Mouse (Mus musculus) CD4-positive, CD25-positive, alpha-beta regulatory T cell, adult 2 months (primary cell): Measurements from ENCODE around the gene D6Ertd527e.

Experiments used
- DNase-seq: peaks from one replicate; pipeline ENCODE4 v3.0.0-alpha.2; 2012; ENCODE audit warnings: low read depth, low spot score

D6Ertd527e gene

DNA sequence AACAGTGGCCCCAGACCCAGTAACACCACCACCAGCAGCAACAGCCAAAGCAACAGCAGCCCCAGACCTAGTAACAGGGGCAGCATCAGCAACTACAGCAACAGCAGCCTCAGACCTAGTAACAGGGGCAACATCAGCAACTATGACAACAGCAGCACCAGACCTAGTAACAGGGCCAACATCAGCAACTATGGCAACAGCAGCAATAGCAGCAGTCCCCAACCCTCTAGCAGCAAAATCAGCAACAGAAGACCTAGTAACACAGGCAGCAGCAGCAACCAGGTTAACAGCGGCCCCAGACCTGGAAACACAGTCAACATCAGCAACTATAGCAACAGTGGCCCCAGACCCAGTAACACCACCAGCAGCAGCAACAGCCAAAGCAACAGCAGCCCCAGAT is 6.9 kb downstream of the D6Ertd527e start:
- DNase-seq: no peak

DNA sequence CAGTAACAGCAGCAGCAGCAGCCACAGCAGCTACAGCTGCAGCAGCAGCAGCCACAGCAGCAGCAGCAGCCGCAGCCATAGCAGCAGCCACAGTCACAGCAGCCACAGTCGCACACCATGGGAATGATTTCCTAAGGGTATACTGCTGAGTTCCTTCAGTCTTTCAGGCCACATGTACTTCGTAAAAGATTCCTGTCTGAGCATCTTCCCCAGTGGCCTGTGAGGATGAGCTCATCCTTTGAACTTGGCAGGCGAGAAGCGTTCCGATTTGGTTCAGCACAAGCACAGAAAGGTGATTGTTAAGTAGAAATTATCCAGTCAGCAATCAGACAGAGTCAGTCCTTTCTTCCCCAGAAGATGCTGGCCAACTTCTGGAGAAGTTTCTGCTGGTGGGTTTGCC is 7.6 kb downstream of the D6Ertd527e start:
- DNase-seq: no peak

DNA sequence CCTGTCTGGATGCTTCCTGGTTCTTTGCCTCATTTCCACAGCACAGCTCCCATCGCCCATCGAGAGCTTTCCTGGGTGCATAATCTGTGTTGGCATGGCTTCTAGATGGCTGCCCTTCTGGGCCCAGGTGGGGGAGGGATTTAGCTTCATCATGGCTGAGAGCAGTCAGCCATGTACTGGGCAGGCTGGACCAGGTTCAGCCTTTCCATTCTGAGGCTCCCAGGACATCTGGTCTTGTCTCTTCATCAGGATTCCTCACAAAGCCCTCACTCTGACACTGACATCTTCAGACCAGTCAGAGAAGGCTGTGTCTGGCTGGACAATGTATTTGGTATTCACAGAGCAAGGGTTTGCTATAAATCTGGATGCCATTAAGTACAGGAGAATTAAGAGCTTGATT is 11.4 kb downstream of the D6Ertd527e start:
- DNase-seq: no peak

DNA sequence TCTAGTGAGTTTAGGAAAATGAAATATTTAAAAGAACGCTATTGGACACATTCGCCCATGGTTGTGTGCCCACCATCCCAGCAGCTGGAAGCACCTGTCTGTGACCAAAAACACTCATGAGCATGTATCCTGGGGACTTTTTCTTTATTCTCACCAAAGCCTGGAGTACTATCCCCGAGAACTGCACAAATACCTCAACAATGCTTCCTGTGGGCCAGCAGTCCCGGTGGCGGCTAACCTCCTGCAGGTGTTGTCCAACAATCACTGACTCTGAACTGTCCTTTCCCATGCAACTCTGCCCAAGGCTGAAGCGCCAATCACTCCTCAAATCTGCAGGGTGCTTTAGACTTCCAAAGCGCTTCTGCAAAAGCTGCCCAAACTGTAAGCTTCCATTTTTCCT is 12.1 kb downstream of the D6Ertd527e start:
- no peak for DNase-seq

DNA sequence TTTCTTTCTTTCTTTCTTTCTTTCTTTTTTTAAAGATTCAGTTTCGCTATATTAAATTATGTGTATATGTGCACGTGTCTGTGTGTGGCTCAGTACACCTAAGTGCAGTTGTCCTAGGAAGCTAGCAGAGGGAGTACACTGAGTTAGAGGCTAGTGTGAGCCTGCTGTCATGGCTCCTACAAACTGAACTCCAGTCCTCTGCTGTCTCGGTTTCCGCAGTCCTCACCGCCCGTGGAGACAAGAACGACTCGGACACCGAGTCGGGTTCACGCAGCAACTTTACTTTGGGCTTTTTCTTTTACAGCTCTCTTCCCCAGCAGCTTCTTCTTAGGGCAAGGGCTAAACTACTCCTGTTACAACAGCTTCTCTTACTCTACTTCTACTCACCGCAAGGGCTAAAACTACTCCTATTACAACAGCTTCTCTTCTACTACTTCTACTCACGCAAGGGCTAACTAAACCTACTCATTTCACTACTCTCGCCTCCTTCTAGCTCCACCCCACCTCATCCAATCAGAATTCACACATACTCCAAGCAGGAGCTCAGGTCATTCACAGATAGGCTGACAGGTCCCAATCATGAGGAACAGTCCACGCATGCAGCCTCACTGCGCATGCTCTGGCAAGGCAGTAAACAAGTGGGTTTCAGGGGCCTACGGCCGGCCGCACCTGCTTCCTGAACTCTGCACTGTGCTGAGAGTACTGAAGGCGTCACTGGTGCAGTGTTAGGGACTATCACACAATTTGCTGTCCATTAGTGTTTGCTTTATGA is 14.7 kb downstream of the D6Ertd527e start:
- peak; percentile 44 for DNase-seq

DNA sequence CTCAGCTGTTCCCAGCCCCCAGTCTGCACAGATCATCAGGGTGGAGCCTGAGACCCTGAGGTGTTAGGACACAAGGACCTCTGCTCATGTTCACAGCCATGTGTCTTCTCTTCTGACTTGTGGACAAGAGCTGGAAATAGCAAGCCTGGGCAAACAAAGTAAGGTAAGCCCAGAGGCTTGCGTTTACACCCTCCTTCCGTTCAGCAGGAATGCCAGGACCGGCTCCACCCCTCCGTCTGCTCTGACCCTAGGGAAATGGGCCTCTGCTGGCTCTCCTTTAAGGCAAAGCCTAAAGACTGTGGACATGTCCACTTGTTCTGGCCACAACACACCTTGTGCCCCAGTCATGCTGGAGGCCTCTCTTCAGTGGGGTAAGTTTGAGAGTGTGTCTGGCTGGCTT is 15.4 kb downstream of the D6Ertd527e start:
- DNase-seq: no peak

DNA sequence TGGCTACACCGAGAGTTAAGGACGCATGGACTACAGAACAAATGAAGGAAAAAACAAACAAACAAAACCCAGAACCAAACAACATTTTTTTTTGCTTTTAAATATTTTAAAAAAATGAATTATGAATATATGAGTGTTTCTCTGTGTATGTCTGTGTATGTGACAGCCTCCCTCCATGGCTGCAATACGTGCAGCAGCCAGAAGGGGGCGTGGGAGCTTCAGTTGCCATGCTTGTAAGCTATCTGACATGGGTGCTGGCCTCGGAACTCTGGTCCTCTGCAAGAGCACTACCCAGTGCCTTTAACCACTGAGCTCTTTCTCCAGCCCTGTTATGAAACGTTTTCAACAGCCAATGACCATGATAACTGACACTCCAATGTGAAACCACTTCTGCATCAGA is 16.1 kb downstream of the D6Ertd527e start:
- peak; percentile 44 for DNase-seq

DNA sequence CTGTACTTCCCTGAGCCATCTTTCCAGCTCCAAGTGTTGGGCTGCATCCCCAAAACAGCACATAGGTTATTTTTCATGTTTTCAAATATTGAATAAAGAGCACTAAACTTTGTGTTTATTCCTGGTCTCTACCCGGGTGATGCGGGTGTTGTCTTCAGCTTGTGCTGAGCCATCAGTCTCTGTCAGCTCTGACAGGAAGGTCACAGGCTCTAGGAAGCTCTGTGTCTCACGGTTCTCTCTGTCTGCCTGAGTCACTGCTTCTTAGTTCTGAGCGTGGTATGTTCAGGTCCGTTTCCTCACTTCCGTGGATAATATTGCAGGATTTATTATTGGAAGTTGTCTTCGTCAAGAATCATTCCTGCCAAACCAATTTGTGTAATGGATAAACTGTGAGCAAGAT is 17.4 kb downstream of the D6Ertd527e start:
- DNase-seq: no peak

DNA sequence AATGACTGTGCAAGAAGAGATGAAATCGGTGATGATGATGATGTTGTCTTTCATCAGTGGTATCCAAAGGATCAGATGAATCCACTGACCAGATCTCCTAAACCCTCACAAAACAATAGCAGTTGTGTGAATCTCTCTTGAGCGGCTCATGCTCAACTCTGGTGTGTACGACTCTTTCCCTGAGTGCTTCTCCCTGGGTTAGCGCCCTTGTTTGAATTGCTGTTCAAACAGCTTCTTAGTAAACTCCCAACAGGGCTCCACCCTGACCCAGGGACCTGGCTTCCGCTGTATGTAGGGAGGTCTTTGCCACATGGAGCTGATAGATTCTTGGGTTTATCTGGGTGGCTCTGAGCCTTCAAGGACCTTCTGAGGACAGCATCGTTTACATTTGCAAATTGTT is 18.9 kb downstream of the D6Ertd527e start:
- DNase-seq: no peak

DNA sequence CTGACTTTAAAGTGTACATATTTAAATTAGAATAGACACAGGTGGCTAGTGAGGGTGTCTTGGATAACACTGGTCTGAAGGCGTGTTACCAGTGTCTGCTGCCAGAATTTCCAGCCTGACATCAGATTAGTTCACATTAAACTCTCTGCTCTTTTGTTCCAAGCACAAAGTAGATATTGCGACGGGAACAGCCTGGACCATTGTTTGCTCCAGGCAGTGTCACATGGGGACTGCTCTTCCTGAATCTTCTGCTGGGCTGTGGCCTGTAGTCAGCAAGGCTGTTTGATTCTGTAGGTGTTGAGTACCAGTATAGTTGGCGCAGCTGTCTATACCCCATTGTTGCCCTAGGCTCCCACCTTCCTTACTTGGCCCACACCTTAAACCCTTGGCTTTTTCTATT is 19.4 kb downstream of the D6Ertd527e start:
- no peak for DNase-seq

DNA sequence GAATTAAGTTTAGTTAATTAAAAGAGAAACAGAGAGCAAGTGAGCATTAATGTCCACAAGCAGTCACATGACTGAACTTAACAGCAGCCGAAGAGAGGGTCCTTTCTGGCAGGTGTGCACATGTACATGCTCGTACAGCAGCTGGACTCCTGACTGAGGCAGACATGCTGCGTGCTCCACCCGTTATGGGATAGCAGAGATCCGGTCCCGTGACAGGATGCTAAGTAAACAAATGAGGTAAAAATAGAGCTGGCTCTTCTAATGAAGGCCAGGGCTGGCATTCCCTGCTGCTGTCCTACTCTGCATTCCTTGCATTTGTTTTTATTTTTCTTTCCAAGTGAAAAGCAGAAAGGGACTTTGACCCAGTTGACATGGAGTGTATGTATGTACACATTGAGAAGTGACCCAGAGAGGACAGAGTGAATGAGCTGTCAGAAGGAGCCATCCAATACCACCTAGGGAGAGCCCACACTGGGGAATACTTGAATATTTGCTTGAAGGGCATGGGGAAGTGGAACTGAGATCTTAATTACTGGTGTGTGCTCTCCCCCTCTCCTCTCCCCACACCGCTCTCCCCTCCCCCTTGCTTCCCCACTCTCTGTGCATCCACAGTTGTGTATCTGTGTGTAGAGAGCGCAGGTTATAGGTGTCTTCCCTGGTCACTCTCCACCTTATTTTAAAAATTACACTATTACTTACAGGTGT is 22.7 kb downstream of the D6Ertd527e start:
- peak; percentile 12 for DNase-seq

DNA sequence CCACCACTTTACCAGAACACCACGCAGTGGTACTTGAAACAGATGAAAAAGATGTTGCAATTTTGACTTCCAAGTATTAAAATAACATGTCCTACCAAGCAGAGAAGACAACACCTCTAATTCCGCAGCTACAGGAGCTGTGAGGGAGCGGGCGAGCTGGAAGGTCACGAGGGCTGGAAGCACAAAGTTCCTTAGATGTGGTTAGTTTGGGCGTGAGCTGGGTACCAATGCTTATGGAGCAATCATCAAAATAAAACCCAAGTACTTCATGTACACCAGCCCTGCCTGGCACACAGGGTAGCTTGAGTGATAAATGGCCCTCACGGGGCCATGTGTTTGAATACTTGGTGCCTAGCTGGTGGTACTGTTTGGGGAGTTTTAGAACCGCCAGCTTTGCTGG is 25.3 kb downstream of the D6Ertd527e start:
- no peak for DNase-seq

DNA sequence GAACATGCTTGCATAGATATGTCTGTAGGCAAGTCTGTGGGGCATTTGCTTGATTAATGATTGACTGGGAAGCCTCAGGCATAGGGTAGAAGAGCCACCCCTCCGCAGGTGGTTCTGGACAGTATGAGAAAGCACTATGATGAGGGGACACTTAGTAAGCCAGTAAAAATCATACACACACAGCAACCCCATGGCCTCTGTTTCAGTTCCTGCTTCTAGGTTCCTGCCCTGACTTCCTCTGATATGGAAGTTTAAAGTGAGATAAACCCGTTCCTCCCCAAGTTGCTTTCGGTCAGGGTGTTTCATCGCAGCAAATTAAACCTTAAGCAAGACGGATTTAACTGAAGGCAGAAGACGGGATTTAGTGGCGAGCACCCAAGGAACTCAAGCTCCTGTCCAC is 26.1 kb downstream of the D6Ertd527e start:
- DNase-seq: no peak

DNA sequence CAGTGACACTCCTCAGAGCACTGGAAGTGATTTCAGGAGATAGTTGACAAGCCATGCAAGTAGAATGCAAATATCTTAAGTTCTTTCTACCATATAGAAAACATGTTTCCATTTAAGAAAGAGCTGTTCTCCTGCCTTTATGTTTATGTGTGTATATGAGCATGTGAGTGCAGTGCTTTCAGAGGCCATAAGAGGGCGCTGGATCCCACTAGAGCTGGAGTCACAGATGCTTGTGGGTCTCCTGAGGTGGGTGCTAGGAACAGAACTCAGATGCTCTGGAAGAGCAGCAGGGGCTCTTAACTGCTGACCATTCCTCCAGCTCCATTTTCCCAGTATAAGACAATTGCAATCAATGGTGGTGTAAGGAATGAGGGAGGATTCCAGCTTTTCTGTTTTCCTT is 26.5 kb downstream of the D6Ertd527e start:
- no peak for DNase-seq

DNA sequence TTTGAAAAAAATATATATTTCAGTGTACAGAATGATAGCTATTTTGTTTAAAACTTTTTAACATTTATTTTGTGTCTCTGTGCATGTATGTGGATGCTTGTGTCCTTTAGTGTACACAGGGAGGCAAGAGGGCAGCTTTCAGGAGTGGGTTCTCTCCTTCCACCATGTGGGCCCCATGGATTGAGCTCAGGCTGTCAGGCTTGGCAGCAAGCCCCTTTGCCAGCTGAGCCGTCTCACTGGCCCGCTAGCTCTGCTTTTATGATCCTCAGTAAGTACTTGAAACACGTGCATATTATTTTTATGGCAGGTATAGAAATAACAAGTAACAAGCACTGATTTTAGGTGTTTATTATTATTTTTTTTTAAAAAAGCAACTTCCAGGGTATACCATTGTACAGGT is 29.0 kb downstream of the D6Ertd527e start:
- DNase-seq: no peak

DNA sequence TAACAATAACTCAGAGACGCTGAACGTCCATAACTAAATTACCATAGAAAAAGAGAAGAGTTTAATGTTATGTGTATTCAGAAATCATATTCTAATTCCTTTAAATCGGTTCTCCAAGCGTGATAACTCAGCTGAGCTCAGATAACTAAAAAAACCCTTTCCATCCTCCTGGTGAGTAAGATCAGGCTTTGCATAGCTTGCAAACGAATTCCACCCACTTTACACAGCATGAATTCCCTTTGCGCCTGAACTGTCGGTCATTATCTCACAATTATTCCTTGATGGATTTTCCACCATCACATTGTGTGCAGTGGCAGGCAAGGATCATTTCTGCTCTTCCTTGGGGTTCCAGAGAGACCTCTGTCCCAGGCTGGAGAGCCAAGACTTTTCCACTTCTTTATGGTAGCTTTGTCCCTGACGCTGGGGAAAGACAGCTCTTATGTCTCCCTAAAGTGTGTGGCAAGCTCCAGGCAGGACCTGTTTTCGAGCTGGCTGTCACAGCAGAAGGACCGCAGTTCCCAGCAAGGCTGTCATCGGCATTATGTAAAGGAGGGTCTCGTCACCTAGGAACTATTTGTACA is 29.5 kb downstream of the D6Ertd527e start:
- DNase-seq: no peak

DNA sequence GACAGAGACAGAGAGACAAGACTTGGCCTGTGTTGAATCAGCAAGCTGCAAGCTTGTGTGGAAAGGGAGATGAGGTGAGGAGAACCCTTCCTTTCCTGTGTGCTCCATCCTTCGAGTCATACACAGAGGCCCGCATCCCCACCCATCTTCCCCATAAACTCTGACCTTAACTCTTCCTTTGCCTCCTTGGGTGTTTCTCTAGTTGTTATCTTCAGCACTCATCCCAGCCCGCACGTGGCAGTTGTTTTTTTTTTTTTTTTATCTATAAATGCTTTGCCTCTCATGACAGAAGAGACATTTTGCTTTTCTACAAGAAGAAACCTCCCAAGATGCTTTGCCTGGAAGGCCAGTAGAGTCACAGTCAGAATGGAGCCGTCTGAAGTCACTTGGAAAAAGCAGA is 33.9 kb downstream of the D6Ertd527e start:
- DNase-seq: no peak

DNA sequence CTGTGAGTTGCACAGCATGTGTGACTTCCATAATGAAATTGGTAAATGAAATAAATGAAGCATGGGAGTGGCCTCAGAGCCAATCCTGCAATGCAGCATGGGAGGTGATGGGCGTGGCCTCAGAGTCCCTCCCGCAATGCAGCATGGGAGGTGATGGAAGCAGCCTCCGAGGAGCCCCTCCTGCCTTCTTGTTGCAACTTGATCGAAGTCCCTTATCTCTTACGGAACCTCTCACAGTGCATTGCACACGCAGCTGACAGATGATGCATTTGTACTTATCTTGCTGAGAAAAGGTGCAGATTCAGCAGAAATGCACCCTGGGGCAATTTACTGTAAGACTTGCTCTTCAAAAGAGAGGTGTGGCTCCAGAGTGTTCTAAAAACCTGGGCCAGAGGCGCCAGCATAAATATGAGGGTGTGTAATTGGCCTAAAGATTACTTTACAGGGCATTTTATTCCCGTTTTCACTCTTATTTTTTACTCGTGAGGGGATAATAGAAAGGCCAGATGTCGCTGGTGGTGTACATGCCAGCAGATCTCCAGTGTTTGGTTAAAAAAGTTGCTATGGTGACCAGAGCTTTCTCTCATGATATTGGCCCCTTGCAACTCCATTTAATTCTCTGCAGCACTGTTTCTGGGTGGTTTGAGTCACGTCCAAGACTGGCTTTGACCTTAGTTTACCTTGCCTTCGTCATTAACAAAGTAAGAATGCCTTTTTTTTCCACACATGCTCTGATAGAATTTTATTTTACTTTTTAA is 35.4 kb downstream of the D6Ertd527e start:
- no peak for DNase-seq

DNA sequence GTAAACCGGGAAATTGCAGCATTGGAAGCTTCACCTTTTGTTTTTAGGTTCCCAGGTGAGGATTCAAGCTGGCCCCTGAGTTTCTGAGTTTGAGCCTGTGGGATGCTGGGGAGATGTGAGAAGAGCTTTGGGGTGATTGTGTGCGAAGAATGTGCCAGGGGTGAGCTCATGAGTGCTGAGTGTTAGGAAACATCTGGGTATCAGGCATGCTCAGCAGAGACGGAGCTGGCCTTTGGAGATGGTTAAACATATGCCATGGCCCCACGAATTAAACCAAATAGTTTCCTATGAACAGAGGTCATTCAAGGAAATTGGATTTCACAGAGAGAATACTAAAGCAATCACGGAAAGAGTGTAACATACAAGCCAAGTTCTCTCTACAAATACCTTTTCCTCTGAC is 37.7 kb downstream of the D6Ertd527e start:
- DNase-seq: no peak

DNA sequence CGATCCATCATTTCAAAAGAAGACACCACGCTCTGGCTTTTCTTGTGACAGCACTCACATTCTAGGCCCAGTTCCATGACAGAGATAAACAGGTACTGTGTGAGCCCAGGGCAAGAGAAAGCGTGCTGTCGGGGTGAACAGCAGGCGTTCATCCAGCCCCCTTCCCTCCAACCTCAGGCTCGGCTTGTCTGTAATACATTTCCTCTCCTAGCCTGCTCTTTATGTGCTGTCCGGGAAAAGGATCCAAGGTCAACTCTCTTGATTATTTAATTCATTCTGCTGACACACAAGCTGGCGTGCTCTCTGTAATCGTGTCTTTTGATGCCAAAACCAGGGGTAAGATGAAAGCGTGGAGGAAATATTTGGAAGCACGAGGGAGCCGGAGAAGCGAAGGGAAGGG is 39.0 kb downstream of the D6Ertd527e start:
- no peak for DNase-seq

DNA sequence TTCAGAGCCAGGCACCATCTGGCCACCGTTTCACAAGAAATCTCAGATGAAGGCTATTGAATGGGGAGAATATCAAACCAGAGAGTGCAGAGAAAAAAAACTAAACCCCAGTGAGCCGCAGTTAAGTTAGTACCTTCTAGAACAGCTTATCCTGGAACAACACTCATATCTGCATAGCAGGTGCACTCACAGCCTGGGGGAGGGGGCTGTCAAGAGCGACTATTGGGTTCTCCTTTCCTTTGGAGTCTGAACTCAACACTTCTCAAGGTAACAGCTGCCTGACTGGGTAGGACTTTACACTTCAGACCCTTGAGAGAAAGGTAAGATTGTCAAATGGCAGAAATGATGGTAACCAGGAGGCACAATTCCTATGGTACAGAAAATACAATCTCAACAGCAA is 43.4 kb downstream of the D6Ertd527e start:
- DNase-seq: no peak

DNA sequence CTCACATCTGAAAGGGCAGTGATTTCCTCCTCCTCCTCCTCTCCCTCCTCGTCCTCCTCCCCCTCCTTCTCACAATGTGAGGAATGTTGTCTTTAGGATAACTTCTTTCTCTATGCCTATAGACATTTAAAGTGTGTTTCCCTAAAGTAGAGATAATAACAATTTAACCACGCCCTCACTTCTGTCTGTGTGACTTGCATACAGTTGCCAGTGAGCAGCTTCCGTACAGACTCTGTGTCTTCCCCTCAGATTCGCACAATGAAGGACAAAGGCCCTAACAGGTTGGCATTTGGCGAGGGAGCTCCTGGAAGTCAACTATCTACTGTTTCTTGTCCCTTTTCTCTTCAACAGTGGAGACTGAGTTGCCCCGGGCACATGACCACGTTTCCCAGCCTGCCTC is 45.9 kb downstream of the D6Ertd527e start:
- DNase-seq: no peak
